Mouse (Mus musculus) 416B (cell line): ENCODE results near the gene Ints3.
A peak's percentile ranks its signal among the peaks of the same experiment; 100 is the strongest.

Source experiments
- DNase-seq: peaks from one replicate; pipeline ENCODE4 v3.0.0; 2011; ENCODE audit warnings: low read depth

The Ints3 gene

GRCm38 (mm10) chr3:90445417-90446200 lies 12.2 kb upstream of the Ints3 start:
- DNase-seq = no peak

DNA sequence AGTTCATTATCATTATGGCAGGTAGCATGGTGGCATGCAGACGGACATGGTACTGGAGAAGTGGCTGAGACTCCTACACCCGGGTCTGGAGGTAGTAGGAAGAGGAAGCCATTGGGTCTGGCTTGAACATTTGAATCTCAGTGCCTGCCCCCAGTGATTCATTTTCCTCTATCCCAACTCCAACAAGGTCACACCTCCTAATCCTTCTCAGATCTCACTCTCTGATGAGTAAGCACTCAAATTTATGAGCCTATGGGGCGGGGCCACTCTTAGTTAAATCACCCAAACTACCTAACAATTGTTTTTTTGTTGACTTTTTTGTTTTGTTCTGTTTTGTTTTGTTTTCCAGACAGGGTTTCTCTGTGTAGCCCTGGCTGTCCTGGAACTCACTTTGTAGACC lies 10.6 kb upstream of the Ints3 start:
- peak; percentile 52 for DNase-seq

- no peak for DNase-seq
These were observed 7.3 kb upstream of the Ints3 start for GRCm38 (mm10) chr3:90440756-90441155.

- DNase-seq = no peak
These were observed 3.7 kb upstream of the Ints3 start for GRCm38 (mm10) chr3:90437131-90437530.

GRCm38 (mm10) chr3:90434073-90434730 lies 780 bp upstream of the Ints3 start:
- no peak for DNase-seq

DNA sequence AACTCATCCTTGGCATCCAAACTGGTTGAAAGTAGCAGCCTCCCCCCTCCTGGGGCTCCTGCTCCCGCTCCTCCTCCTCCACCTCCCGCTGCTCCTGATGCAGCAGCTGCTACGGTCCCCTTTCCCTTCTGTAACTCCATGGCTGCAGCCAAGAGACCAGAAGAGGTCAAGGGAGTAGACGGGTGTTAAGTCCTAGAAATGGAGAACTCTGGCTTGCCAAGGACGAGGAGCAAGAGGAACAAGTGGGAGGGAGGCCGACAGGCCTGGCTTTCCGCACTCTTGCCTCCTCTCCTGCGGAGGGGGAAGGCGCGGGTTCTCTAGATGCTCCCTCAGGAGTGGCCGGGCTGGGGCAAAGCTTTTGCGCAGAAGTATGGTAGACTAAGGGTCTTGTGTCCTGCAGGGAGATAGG lies 607 bp downstream of the Ints3 start:
- no peak for DNase-seq

DNA sequence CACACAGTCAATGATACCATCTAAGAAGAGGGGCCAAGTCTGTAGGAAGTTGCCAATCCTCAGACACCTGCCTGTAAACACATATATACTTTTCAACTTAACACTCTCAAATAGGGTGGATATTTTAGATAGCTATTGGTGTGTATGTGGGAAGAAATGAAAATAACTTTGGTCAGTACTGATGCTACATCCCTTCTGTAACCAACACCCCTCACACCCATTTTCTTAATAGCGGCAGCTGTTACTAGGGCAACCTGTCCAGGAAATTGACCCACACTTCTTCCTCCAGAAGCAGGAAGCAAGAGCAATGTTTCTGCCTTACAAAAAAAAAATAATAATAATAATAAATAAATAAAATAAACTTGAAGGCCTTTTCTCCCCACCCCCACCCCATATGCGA lies 1.1 kb downstream of the Ints3 start:
- DNase-seq = peak; percentile 61

- no peak for DNase-seq
These were observed 3.8 kb downstream of the Ints3 start for GRCm38 (mm10) chr3:90429576-90429975.

GRCm38 (mm10) chr3:90428186-90428585 lies 5.2 kb downstream of the Ints3 start:
- DNase-seq = no peak

GRCm38 (mm10) chr3:90427574-90427973 lies 5.8 kb downstream of the Ints3 start:
- no peak for DNase-seq

DNA sequence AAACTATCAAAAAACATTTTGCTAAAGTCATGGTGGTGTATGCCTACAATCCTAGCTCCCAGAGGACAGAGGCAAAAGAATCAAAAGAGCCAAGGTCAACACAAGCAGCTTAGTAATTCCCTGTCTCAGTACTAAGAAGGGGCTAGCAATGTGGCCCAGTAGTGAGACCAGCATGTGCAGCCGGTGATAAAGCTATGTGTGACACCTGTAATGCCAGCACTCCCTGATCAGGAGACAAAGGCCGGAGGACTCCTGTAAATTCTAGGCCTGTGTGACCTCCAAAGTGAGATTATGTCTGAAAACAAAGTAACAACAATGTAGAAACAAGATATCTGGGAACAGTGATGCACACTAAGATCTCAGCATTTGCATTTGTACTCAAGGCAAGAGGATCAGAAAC lies 7.9 kb downstream of the Ints3 start:
- DNase-seq = no peak

GRCm38 (mm10) chr3:90423549-90423948 lies 9.9 kb downstream of the Ints3 start:
- DNase-seq = no peak

DNA sequence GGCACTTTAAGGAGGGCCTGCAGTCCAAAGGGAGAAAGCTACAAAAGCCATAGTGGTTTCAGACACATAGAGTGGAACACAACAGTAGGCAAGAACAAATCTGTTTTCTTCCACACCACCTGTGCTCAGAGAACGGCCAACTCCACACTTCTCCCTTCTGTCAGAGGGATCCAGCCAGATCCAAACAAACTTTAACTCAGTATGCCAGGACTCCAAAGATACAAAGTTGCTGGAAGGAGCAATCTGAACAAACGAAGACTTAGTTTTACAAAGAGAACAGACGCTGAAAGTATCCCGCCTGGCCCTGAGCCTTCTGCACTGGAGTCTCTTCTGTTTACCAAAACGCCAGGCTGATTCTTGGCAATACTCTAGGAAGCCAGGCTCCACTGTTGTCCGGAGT lies 12.7 kb downstream of the Ints3 start:
- DNase-seq = no peak

- no peak for DNase-seq
These were observed 20.4 kb downstream of the Ints3 start for GRCm38 (mm10) chr3:90413011-90413396.

GRCm38 (mm10) chr3:90412312-90413010 lies 21.0 kb downstream of the Ints3 start:
- DNase-seq = peak; percentile 76

GRCm38 (mm10) chr3:90408721-90409120 lies 24.7 kb downstream of the Ints3 start:
- peak; percentile 97 for DNase-seq

- DNase-seq = no peak
These were observed 27.0 kb downstream of the Ints3 start for GRCm38 (mm10) chr3:90406414-90406813.

GRCm38 (mm10) chr3:90404609-90405008 lies 28.8 kb downstream of the Ints3 start:
- DNase-seq = no peak

GRCm38 (mm10) chr3:90404121-90404520 lies 29.3 kb downstream of the Ints3 start:
- DNase-seq = no peak

DNA sequence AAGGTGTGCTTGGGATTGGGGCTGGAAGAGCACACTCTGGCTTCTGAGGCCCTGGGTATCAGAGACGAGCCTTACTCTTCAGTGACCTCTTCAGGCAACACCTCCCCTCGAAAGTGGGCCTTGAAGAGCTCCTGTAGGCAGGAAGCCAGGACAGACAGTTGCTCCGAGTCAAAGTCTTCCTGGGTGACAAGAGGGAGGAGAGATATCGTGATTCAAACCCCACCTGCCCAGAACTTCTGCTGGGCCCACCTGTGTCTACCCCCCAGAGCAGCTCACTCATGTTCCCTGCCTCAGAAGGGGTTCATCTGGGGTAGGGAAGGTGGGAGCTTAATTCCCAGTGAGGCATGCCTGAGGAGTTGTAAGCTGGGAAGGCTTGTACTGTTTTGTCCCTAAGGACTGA lies 32.4 kb downstream of the Ints3 start:
- no peak for DNase-seq

- no peak for DNase-seq
These were observed 37.8 kb downstream of the Ints3 start for GRCm38 (mm10) chr3:90395629-90396028.

GRCm38 (mm10) chr3:90392661-90393060 lies 40.8 kb downstream of the Ints3 start:
- no peak for DNase-seq

DNA sequence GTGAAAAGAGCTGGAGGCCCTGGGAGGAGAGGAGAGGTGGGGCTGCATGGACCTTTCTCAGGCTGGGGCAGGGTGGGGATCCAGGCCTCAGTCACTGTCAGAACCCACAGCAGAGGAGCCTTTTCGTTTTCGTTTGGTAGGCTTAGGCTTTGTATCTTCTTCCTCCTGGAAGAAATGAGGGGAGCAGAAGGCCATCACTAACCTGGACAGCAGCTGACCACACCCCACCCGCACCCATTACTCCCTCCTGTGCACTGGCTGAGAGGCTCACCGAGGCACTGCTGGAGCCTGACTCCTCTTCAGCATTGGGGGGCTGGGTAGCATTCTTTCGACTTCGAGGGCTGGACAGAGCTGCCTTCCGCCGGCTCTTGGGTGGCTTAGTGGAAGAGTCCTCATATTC lies 41.5 kb downstream of the Ints3 start:
- DNase-seq = no peak
